Mouse (Mus musculus) urinary bladder, postnatal 36 days (tissue): ENCODE results near the gene Ces3a.
"Not testable (repeated sequence)": the region's sequence is repeated elsewhere in the genome, so short reads cannot be mapped to it uniquely, and the experiment has no call there.

Experiments
- DNase-seq, 2 experiments: peaks; one replicate each; pipeline ENCODE4 v3.0.0; 2022; ENCODE audit warnings: low spot score in 2 of 2, mixed read lengths in 1 of 2

Gene Ces3a

GRCm38 (mm10) chr8:105093992-105094391 is 45.6 kb downstream of the Ces3a start:
- DNase-seq: no peak

GRCm38 (mm10) chr8:105102101-105102785 is 53.8 kb downstream of the Ces3a start:
- not testable (repeated sequence) for DNase-seq

GRCm38 (mm10) chr8:105103701-105104100 is 55.3 kb downstream of the Ces3a start:
- DNase-seq: not testable (repeated sequence)

GRCm38 (mm10) chr8:105104220-105104619 is 55.8 kb downstream of the Ces3a start:
- DNase-seq: no peak
